Mouse (Mus musculus): ENCODE data around the gene Heyl. TPM values are rescaled to one million over a fixed set of nuclear protein-coding genes. Genes with fewer than 3 reads are reported as not detected.
A peak's percentile ranks its signal among the peaks of the same experiment; 100 is the strongest.
"Not testable (repeated sequence)": the region's sequence is repeated elsewhere in the genome, so short reads cannot be mapped to it uniquely, and the experiment has no call there.

Heyl gene
- total RNA-seq, 4 experiments from 2014 or later, result 2.9 to 4.7 (median 3.2) TPM

GRCm38 (mm10) chr4:123284731-123285624, 51.6 kb downstream of the Heyl start:
- no peak for DNase-seq (ENCODE audit: low spot score in 2 of 2)

- no peak for DNase-seq (ENCODE audit: low spot score in 2 of 2)
Observed at GRCm38 (mm10) chr4:123286790-123287189, 53.4 kb downstream of the Heyl start.

- DNase-seq (ENCODE audit: low spot score in 2 of 2), result no peak
Observed at GRCm38 (mm10) chr4:123289038-123289437, 55.7 kb downstream of the Heyl start.

- DNase-seq (ENCODE audit: low spot score in 2 of 2), result no peak
Observed at GRCm38 (mm10) chr4:123292390-123292789, 59.0 kb downstream of the Heyl start.

- no peak for DNase-seq (ENCODE audit: low spot score in 2 of 2)
Observed at GRCm38 (mm10) chr4:123292989-123293388, 59.6 kb downstream of the Heyl start.

GRCm38 (mm10) chr4:123293661-123294443, 60.5 kb downstream of the Heyl start:
- no peak for DNase-seq (ENCODE audit: low spot score in 2 of 2)

- DNase-seq (ENCODE audit: low spot score in 2 of 2), result not testable (repeated sequence)
Observed at GRCm38 (mm10) chr4:123295026-123295425, 61.7 kb downstream of the Heyl start.

GRCm38 (mm10) chr4:123295516-123296147, 62.3 kb downstream of the Heyl start:
- peak; percentile 29 to 35 for DNase-seq (ENCODE audit: low spot score in 2 of 2)

GRCm38 (mm10) chr4:123296148-123296534, 62.8 kb downstream of the Heyl start:
- no peak for DNase-seq (ENCODE audit: low spot score in 2 of 2)

- DNase-seq (ENCODE audit: low spot score in 2 of 2), result no peak
Observed at GRCm38 (mm10) chr4:123297195-123297960, 64.0 kb downstream of the Heyl start.

GRCm38 (mm10) chr4:123298226-123298625, 64.9 kb downstream of the Heyl start:
- no peak for DNase-seq (ENCODE audit: low spot score in 2 of 2)

GRCm38 (mm10) chr4:123298980-123299670, 65.8 kb downstream of the Heyl start:
- DNase-seq (ENCODE audit: low spot score in 2 of 2), result peak in 1 of 2 experiments; percentile 50

Other genes starting within 250 kb of the Heyl start
- 1 to 10 TPM in 1 of 4 experiments, under 1 TPM in 1, not detected in 2; 0.40 to 1.1 TPM for gene Mycl, start 237.9 kb upstream of the Heyl start, total RNA-seq (2022)
- gene Trit1, start 217.0 kb upstream of the Heyl start, total RNA-seq (2022), result 1 to 10 TPM; 5.8 to 7.1 (median 6.6) TPM
- gene Bmp8b, start 128.4 kb upstream of the Heyl start, total RNA-seq (2022), result not detected
- not detected for gene Oxct2b, start 117.3 kb upstream of the Heyl start, total RNA-seq (2022)
- gene Ppie, start 93.6 kb upstream of the Heyl start, total RNA-seq (2022), result 10 to 100 TPM; 18.7 to 23.7 (median 19.9) TPM
- under 1 TPM in 1 of 4 experiments, not detected in 3; 0.36 TPM for gene Hpcal4, start 50.3 kb upstream of the Heyl start, total RNA-seq (2022)
- gene Nt5c1a, start 32.1 kb upstream of the Heyl start, total RNA-seq (2022), result 10 to 100 TPM; 41.9 to 58.6 (median 47.2) TPM
- 100 to 1,000 TPM; 325 to 385 (median 343) TPM for gene Pabpc4, start 28.8 kb downstream of the Heyl start, total RNA-seq (2022)
- gene Oxct2a, start 90.1 kb downstream of the Heyl start, total RNA-seq (2022), result under 1 TPM in 1 of 4 experiments, not detected in 3; 0.27 TPM
- gene Bmp8a, start 109.7 kb downstream of the Heyl start, total RNA-seq (2022), result 1 to 10 TPM in 1 of 4 experiments, under 1 TPM in 2, not detected in 1; 0.56 to 1.3 (median 0.72) TPM

Measured in gastrocnemius, adult 8-10 months (tissue).